Mouse (Mus musculus) spleen, adult 2 months (tissue): ENCODE results near the gene Calml4. TPM values are rescaled to one million over a fixed set of nuclear protein-coding genes. Genes with fewer than 3 reads are reported as not detected.

Source experiments
- DNase-seq, 2 experiments: peaks; one replicate each; pipeline versions ENCODE4 v3.0.0 to v3.0.0-alpha.2; 2012 to 2021; ENCODE audit warnings: low spot score in 2 of 2, low read depth in 1 of 2
- H3K27ac ChIP-seq: fragments of 200-500 bp; 2 replicates; pipeline ENCODE4 v1.5.1; 2012; ENCODE audit warnings: low read length, inconsistent platforms; ENCODE audit not compliant: insufficient read depth
- H3K27me3 ChIP-seq: fragments of 200-500 bp; 2 replicates; pipeline ENCODE4 v1.6.1; 2012; ENCODE audit warnings: mild to moderate bottlenecking, moderate library complexity, low read length, inconsistent platforms; ENCODE audit not compliant: control insufficient read depth, insufficient read depth
- H3K36me3 ChIP-seq: fragments of 200-500 bp; 2 replicates; pipeline ENCODE4 v1.6.1; 2012; ENCODE audit warnings: mild to moderate bottlenecking, low read length, inconsistent platforms; ENCODE audit not compliant: control insufficient read depth, insufficient read depth
- H3K4me1 ChIP-seq: fragments of 200-500 bp; 2 replicates; pipeline ENCODE4 v1.6.1; 2011; ENCODE audit warnings: inconsistent platforms; ENCODE audit not compliant: control insufficient read depth, insufficient read depth, insufficient read length
- H3K4me3 ChIP-seq: fragments of 200-500 bp; 2 replicates; pipeline ENCODE4 v1.5.1; 2011; ENCODE audit warnings: mild to moderate bottlenecking, inconsistent platforms; ENCODE audit not compliant: insufficient read depth, insufficient read length; ENCODE audit errors: extremely low read depth
- CTCF ChIP-seq: fragments of 200-500 bp; IDR thresholded peaks from 2 replicates; pipeline ENCODE4 v1.5.1; 2011; ENCODE audit warnings: mild to moderate bottlenecking, inconsistent platforms; ENCODE audit not compliant: insufficient read depth, insufficient read length, insufficient replicate concordance; ENCODE audit errors: extremely low read depth
- POLR2A ChIP-seq: fragments of 200-500 bp; IDR thresholded peaks from 2 replicates; pipeline ENCODE4 v1.6.1; 2011; ENCODE audit warnings: low read depth, low read length, inconsistent platforms
- WGBS: fragments of 180-500 bp; shearing (Covaris S2); methylation state at CpG from one replicate; pipeline ENCODE4 v1.1.7; 2018; 5-methylcytosine and 5-hydroxymethylcytosine counted together
- polyA plus RNA-seq: library from polyadenylated mRNA; depleted of rRNA; stranded (reverse); fragments of >200 nt; gene quantifications from 2 replicates; pipeline ENCODE4 v1.2.3, GENCODE M21; 2012

Gene Calml4
- polyA plus RNA-seq, 1 experiment: 1.6 TPM

- 70% methylated on average over 8 of the region's 9 CpGs for WGBS
- no peak for DNase-seq
- Histone ChIP-seq H3K4me3 (no peak overlapping the region), H3K27ac (no peak overlapping the region), H3K27me3 (no peaks in the 10 kb centered on the region), H3K36me3 (no peaks in the 10 kb centered on the region), H3K4me1 (peaks cover 4% of the 10 kb centered on the region; the same call in 1 of the 2 replicates)
- no peak for TF ChIP-seq CTCF
- TF ChIP-seq POLR2A: no peak
Measured at GRCm38 (mm10) chr9:62825791-62826393, 32.0 kb upstream of the Calml4 start.

GRCm38 (mm10) chr9:62826456-62826855 lies 31.4 kb upstream of the Calml4 start:
- 75% methylated on average over 7 of the region's 7 CpGs for WGBS
- TF ChIP-seq CTCF: no peak
- no peak for TF ChIP-seq POLR2A
- H3K27ac ChIP-seq: no peak overlapping the region
- H3K36me3 ChIP-seq: no peaks in the 10 kb centered on the region
- DNase-seq: no peak
- peaks cover 4% of the 10 kb centered on the region; the same call in 1 of the 2 replicates for H3K4me1 ChIP-seq
- no peak overlapping the region for H3K4me3 ChIP-seq
- no peaks in the 10 kb centered on the region for H3K27me3 ChIP-seq

DNA sequence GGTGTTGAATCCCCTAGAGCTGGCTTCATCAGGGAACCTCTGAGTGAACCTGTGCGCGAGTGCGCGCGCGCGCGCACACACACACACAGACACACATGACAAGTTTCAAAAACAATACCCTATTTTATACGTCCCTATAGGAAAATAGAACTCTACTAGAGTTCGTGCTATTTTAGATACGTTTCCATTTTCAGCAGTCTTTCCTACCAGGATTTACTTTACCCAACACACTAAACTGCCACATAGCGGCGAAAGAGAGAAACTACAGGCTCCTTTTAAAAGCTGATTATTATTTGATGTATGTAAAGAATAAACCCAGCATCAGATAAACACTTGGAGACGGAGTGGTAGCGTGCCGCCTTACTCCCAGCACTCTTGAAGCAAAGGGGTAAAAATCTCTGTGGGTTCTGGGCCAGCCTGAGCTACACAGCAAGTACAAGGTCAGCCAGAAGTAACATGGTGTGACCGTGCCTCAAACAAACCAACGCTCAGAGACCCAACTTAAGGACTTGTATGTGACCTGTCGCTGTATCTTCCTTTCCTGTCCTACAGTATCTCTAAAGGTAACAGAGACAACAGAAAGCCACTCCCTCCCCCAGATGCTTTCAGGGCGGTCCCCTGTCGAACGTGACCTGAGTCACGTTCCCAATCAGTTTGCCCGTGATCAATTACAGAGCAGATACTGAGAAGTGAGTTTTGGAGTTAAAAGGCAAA lies 29.8 kb upstream of the Calml4 start:
- H3K27me3 ChIP-seq: no peaks in the 10 kb centered on the region
- no peaks in the 10 kb centered on the region for H3K36me3 ChIP-seq
- 18% methylated on average over 24 of the region's 24 CpGs for WGBS
- H3K4me3 ChIP-seq: peak overlapping the region; percentile 14; the same call in 1 of the 2 replicates
- no peak overlapping the region for H3K27ac ChIP-seq
- peaks cover 4% of the 10 kb centered on the region; the same call in 1 of the 2 replicates for H3K4me1 ChIP-seq
- DNase-seq: no peak
- TF ChIP-seq POLR2A (no peak), CTCF (no peak)

DNA sequence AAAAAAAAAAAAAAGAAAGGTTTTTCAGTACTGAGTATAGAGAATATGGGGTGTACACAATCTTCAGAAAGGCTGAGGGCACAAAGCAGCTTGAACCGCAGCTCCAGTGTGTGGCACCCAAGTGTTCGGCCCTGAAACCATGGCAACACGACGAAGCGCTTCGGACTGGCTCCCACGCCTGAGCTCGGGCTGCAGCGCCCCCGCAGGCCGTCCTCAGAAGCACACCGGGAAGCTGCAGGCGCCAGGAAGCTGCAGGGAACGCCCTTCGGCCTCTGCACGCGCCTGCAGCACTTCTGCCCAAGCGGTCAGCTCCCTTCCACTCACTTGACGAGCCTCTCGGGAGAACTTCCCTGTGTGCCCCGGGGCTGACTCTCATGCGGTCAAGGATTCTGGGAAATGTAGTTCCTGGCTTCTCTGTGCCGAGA lies 29.2 kb upstream of the Calml4 start:
- Histone ChIP-seq H3K36me3 (no peaks in the 10 kb centered on the region), H3K27ac (no peak overlapping the region), H3K27me3 (no peaks in the 10 kb centered on the region), H3K4me3 (peak overlapping the region; percentile 17; the same call in 1 of the 2 replicates), H3K4me1 (peaks cover 4% of the 10 kb centered on the region; the same call in 1 of the 2 replicates)
- DNase-seq: peak; percentile 77 to 88
- WGBS: 2% methylated on average over 23 of the region's 23 CpGs
- TF ChIP-seq CTCF (peak; percentile 98), POLR2A (no peak)

GRCm38 (mm10) chr9:62829877-62830276 lies 28.0 kb upstream of the Calml4 start:
- H3K27me3 ChIP-seq: no peaks in the 10 kb centered on the region
- H3K4me1 ChIP-seq: peaks cover 4% of the 10 kb centered on the region; the same call in 1 of the 2 replicates
- no peak overlapping the region for H3K4me3 ChIP-seq
- TF ChIP-seq POLR2A (no peak), CTCF (no peak)
- DNase-seq: no peak
- H3K36me3 ChIP-seq: no peaks in the 10 kb centered on the region
- H3K27ac ChIP-seq: no peak overlapping the region
- 83% methylated on average over 6 of the region's 6 CpGs for WGBS

DNA sequence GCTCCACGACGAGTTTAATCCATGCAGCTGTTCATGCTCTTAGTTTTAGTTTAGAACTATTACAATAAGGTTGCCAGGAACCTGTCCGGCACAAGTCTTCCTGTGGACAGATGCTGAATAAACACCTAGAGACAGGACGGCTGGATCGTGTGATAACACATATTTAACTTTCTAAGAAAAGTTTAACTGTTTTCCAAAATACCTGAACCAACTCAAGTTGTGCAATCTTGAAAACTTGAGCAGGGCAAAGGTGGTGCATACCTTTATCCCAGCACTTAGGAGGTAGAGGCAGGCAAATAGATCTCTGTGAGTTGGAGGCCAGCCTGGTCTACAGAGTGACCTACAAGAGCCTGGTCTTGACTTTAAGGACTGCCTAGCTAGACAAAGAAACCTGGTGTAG lies 23.0 kb upstream of the Calml4 start:
- Histone ChIP-seq H3K27me3 (no peaks in the 10 kb centered on the region), H3K36me3 (no peaks in the 10 kb centered on the region), H3K27ac (no peak overlapping the region), H3K4me1 (peaks cover 11% of the 10 kb centered on the region; the same call in 1 of the 2 replicates), H3K4me3 (no peak overlapping the region)
- DNase-seq: no peak
- TF ChIP-seq POLR2A (no peak), CTCF (no peak)
- WGBS: 84% methylated on average over 5 of the region's 5 CpGs

- DNase-seq: no peak
Measured at GRCm38 (mm10) chr9:62835705-62836446, 22.0 kb upstream of the Calml4 start.

More at GRCm38 (mm10) chr9:62835705-62836446, 22.0 kb upstream of the Calml4 start:
- no peaks in the 10 kb centered on the region for H3K36me3 ChIP-seq
- WGBS: 68% methylated on average over 4 of the region's 4 CpGs
- no peaks in the 10 kb centered on the region for H3K27me3 ChIP-seq
- TF ChIP-seq CTCF (no peak), POLR2A (no peak)
- no peak overlapping the region for H3K4me3 ChIP-seq
- no peak overlapping the region for H3K27ac ChIP-seq
- H3K4me1 ChIP-seq: peaks cover 11% of the 10 kb centered on the region; the same call in 1 of the 2 replicates
